Mouse (Mus musculus) gastrocnemius, postnatal 14 days (tissue): ENCODE data around the gene Acoxl. TPM values are rescaled to one million over a fixed set of nuclear protein-coding genes. Genes with fewer than 3 reads are reported as not detected.
A peak's percentile ranks its signal among the peaks of the same experiment; 100 is the strongest.

Experiments used
- DNase-seq: peaks from one replicate; pipeline ENCODE4 v3.0.0; 2021; ENCODE audit warnings: mixed read lengths
- intact Hi-C: fragments of 180-260 bp; cut with DNase I; formaldehyde crosslinking; loops from one replicate; pipeline ENCODE4 v1.15.1; 2025; ENCODE audit warnings: low total_unique reads
- total RNA-seq, 2 experiments: library from RNA; stranded (reverse); gene quantifications; 2 replicates each; pipeline ENCODE4 v1.2.3; 2021

Acoxl gene
- total RNA-seq, 2 experiments from 2014 or later: 0.13 to 0.23 TPM

- intact Hi-C loops: no loop called here
- DNase-seq: no peak
Measured at GRCm38 (mm10) chr2:127928279-127928678, 89.6 kb downstream of the Acoxl start.

- no peak for DNase-seq
- intact Hi-C loops: no loop called here
Measured at GRCm38 (mm10) chr2:127928871-127929270, 90.2 kb downstream of the Acoxl start.

DNA sequence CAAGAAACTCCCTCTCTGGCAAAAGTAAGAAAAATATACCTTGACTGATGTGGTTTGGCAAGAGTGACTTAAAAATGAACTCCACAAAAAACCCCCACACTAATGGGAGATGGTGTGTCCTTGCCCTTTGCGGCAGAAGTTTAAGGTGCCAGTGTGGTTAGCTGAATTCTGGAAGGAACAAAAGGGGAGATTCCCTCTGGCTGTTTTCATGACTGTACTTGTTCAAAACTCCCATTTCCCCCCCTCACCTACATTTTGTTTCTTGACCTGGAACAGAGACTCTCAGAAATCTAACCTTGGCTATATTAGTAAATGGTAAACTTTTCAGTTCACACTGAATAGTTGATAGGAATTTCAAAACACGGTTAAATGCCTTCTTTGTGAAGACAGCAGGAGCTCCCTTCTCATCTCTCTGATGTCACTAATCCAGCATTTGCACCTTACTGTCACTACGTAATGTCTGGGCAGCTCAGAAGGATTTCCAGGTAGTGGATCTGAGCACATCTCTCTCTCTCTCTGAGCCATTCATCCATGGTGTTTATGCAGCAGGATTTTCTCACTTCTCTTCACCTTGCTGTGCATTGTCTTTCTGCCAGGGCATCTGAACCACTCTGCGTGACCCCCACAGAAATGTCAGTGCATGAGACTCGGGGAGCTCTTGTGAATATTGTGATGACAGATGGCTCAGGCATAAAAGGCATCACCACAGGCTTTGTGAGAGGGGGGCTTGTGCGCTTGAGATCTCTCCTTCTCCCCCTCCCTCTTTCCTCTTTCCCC is 91.5 kb downstream of the Acoxl start:
- DNase-seq: no peak
- intact Hi-C loops: no loop called here

DNA sequence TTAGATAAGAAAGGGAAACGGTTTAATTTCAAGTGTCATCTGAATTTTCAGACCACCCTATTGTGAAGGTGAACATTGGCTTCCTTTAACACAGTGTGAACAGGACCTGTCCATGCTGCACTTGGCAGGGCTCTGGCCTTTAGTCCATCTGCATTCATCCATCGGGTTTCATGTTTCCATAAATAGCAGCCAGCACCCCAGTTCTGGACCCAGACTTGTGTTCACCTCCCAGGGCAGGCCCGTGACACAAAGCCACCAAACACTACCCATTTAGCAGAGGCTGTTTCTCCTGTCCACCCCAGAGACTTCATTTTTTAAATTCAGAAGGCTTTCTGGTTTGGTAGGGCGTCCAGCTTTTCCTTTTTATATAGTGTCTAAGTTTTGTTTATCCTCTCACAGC is 92.9 kb downstream of the Acoxl start:
- intact Hi-C loops: no loop called here

DNA sequence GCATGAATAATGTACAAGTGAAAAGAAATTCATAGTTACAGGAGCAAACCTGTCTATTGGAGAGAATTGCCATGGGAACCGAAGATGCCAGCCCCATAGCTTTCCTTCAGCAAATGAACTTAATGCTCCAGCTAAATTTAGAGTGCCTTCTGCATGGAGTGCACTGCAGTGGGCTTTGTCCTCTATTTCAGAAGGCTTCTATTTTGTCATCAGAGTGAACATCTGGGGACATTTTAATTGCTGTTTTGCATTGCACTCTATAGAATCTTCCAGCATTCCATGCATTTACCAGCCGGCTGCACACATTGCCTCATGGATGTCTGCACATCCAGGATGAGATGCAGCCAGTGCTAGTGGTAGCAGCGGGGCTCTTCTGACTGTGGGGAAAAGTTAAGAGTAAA is 94.9 kb downstream of the Acoxl start:
- no peak for DNase-seq
- intact Hi-C loops: no loop called here

More for the DNA sequence above, 92.9 kb downstream of the Acoxl start:
- DNase-seq: no peak

DNA sequence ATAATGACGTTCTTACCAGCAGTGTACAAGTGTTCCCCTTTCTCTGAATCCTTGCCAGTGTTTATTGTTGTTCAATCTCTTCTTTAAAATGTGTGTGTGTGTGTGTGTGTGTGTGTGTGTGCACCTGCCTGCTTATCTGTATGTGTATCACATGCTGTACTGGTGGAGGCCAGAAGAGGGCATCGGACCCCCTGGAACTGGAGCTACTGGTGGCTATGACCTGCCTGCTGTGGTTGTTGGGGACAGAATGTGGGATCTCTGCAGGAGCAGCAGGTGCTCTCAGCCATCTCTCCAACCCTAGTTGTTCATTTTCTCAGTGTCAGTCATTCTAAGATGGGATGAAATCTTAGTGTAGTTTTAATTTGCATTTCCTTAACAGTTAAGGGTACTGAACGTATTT is 98.4 kb downstream of the Acoxl start:
- intact Hi-C loops: no loop called here
- DNase-seq: no peak

- intact Hi-C loops: no loop called here
- no peak for DNase-seq
Measured at GRCm38 (mm10) chr2:127939206-127939605, 100.5 kb downstream of the Acoxl start.

DNA sequence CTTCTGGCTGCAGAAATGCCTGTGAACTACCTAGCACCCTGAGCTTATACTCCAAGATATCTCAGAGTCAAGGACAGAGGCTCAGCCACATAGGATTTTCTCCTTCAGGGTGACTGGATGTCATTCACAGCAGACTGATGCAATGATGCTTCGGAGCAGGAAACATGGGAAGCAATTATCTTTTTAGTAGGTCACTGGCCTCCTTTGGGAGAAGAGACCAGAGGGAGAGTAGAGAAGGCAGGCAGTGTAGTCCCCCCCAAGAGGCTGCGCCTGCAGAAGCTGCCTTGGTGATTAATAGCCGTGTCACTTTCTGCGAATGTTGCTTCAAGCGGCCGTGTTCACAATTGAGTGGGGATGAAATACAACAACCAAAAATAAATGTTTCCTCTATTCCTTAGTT is 121.9 kb downstream of the Acoxl start:
- no peak for DNase-seq
- intact Hi-C loops: no loop called here

DNA sequence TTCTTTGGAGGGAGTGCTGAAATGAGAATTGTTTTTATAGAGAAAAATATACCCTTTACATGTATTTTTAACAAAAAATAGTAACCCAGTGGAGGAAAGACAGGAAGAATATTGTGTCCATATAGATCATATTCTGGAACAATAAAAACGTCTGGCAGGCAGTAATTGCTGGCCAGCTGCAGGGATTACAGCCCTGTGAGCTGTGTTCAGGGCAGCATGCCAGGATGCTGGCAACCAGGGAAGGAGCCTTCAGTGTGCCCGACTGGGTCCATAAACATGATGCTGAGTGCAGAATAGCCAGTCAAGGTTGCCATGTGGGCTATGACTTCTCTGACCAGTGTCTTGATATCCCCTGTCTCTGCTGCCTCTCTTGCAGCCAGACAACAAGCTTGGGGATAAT is 122.5 kb downstream of the Acoxl start:
- intact Hi-C loops: no loop called here
- DNase-seq: peak; percentile 69

GRCm38 (mm10) chr2:127961802-127962433 is 123.2 kb downstream of the Acoxl start:
- intact Hi-C loops: no loop called here
- DNase-seq: peak; percentile 33

DNA sequence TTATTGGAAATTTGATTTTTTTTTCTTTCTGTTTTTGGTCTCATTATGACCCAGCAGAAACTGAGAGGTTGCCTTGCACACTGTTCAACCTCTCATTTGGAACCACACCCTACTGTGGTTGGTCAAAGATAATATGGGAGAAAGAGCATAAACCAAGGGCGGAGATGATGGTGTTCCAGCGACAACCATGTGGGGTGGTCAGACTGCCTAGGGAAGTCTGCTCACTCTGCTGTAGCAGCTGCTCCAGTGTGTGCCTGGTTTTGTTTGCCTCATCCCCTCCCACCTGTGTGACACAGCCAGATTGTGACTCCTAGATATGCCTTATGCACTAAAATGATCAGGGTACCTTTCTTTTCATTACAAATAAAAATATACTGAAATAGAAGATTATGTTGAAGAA is 130.3 kb downstream of the Acoxl start:
- intact Hi-C loops: no loop called here
- no peak for DNase-seq

DNA sequence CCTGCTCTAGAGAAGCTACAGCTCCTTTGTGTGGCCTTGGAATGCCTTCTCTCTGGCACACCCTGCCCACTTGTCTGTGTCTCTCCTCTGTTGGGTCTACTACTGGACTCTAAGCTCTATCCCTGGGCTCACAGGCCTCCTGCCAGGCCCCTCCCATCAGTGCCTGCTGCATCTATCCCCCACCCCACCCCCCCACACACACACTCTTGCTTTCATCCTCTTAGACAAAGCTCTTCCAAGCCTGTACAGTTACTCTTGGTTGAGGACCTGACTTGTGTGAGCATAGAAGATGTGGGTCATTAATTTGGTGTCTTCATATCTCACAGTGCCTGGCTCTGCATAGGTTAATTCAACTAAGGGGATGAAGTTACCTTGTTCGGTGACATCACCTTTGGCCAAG is 137.6 kb downstream of the Acoxl start:
- intact Hi-C loops: no loop called here
- DNase-seq: no peak

DNA sequence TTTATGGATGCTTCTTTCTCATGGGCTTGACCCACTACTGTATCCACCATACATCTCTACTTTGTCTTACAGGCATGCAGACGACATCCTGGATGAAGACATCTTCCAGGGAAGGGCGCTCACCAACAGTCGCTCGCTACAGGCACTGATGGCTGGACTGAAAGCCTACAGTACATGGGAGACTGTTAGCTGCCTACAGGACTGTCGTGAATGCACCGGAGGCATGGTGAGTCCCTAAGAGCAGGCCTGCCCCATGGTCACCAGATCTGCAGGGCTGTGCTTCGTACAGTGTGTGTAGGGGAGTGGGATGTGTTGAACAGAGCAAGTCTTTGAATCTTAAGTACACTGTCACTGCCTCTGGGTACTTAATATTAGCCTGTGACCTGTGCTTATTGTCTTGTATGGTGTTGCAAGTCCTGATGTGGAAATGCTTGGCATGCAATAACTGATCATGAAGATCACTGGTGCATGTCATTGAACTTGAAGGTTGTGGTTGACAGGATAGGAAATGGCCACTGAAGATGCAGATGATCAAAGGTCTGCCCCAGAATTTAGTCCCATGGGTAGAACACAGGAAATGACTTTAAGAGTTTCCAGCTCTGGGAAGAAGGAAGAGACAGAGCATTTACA is 140.0 kb downstream of the Acoxl start:
- intact Hi-C loops: no loop called here
- no peak for DNase-seq

GRCm38 (mm10) chr2:127982610-127983009 is 143.9 kb downstream of the Acoxl start:
- DNase-seq: no peak
- intact Hi-C loops: no loop called here

DNA sequence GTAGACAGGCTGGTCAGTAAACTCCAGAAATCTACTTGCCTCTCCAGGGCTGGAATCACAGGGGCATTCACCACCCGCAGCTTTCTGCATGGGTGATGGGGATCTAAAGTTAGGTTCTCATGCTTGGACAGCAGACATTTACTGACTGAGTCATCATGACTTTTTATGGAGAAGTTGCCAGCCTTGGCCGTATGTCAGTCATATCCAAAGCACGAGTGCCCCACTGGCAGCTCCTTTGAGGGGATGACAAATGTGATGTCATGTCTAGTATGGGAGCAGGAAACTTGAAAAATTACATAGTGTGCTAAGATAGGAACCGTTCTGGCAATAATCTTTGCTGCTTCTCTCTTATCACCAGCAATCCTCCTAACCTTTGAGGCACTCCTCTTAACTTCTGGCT is 144.6 kb downstream of the Acoxl start:
- intact Hi-C loops: no loop called here
- no peak for DNase-seq

DNA sequence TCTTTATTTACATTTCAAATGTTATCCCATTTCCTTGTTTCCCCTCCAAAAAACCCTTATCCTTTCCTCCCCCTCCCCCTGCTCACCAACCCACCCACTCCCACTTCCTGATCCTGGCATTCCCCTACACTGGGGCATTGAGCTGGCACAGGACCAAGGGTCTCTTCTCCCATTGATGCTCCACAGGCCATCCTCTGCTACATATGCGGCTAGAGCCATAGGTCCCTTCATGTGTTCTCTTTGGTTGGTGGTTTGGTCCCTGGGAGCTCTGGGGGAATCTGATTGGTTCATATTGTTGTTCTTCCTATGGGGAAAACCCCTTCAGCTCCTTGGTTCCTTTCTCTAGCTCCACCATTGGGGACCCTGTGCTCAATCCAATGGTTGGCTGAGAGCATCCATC is 145.3 kb downstream of the Acoxl start:
- intact Hi-C loops: no loop called here
- DNase-seq: no peak

DNA sequence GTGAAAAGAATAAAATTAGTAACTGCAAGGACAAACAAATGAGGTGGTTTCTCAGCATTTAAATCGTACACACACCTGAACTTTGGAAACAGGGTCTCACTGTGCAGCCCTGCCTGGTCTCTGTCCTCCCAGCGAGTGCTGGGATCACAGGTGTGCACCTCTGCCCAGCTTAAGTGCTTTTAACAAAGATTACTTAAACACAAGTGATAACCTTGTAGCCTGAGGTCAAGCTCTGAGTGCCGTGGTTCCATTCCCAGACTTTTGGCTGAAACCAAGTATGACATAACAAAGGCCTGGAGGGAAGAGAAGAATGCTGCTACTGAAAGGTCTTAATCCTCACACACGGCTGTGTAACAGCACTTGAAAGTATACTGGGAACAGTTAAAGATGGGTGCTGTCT is 149.0 kb downstream of the Acoxl start:
- intact Hi-C loops: no loop called here
- no peak for DNase-seq

DNA sequence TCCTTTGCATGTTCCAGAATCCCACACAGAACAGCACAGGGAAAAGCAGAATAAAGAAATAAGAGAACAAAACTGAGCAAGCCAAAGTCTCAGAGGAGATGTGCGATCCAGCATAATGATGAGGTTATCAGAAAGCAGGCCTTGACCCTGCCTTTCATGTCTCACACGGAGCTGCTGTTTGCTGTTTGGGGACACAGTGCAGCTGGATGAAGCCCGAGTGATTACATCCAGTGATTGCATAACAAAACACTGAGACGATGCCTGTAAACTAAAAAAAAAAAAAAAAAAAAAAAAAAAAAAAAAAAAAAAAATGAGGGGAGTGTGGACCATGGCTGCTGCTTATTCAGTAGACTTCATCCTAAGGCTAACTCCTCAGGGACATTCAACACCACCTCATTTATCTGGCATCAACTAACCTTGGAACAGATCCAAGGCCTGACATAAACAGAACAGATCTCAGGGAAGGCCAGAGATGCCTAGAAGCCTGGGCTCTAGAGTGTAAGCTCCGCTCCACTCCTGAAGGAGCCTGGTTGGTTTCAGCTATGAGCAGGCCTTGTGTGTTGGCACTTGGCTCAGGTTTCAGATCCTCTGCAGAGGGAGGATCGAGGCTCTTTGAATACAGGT is 152.3 kb downstream of the Acoxl start:
- peak; percentile 20 for DNase-seq
- intact Hi-C loops: no loop called here

DNA sequence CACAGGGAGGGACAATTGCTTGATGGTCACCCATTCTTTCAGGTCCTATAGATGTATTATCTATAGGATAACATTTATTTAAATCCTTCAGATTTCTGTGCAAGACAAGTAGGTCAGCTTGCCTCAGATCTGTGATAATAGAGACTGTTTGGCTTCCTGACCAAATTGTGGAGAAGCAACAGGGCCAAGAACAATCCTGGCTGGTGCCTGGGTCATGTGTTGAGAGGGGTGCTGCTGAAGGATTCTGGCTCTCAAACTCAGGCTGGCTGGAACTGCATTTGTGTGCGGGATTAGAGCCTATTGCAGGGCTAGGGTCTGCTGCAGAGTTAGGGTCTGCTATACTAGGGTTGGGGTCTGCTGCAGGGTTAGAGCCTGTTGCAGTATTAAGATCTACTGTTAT is 153.0 kb downstream of the Acoxl start:
- intact Hi-C loops: no loop called here
- DNase-seq: peak; percentile 28

GRCm38 (mm10) chr2:128008662-128009423 is 170.2 kb downstream of the Acoxl start:
- no peak for DNase-seq
- intact Hi-C loops: no loop called here
